In genomic region chr1:34223866-34224265, GRCm38 (mm10) we compare ENCODE assay signal across 25 mouse cellular contexts.
DNase-seq lines count a peak whose midpoint lies in the region; ATAC-seq and TF ChIP-seq lines count a peak whose summit lies in the region.
"Had no signal": no experiment of that assay in that cellular context is flagged by ENCODE, and none has a peak within 500 bp of the region (broad histone marks: within the 10 kb centered on the region; RNA-seq: fewer than 3 reads in every experiment).

No protein-coding gene starts in this region.

- no peak overlapping the region for H3K27ac ChIP-seq in liver, embryonic 16.5 days (ENCODE audit: low read length)
- H3K27ac ChIP-seq in liver, postnatal 0 days (ENCODE audit: low read depth) = no peak overlapping the region
- no peak overlapping the region for H3K27ac ChIP-seq in stomach, embryonic 15.5 days
- H3K27ac ChIP-seq: embryonic facial prominence, embryonic 10.5 days; embryonic facial prominence, embryonic 13.5 days; forebrain, embryonic 12.5 days; forebrain, embryonic 15.5 days; hindbrain, embryonic 10.5 days; hindbrain, embryonic 13.5 days had no signal

- DNase-seq in liver = no peak
- DNase-seq in liver, postnatal 0 days = peak; percentile 43
- no peak for DNase-seq in gastrocnemius, postnatal 14 days
- DNase-seq in gastrocnemius, adult 18-20 months (ENCODE audit: low spot score) = no peak
- DNase-seq: adrenal gland, adult 2 months; adrenal gland, postnatal 14 days; cerebellum, adult 11 months; cerebellum, adult 8-10 months; cerebellum, postnatal 10 days; cerebellum, postnatal 36 days; embryo, embryonic 11 days; gastrocnemius, postnatal 10 days; heart, adult 11 months had no signal

- 67% methylated on average over 11 of the region's 11 CpGs for WGBS in liver, embryonic 16.5 days (ENCODE audit: insufficient replicate concordance)
- WGBS in liver, postnatal 0 days (ENCODE audit: insufficient replicate concordance) = 64% methylated on average over 11 of the region's 11 CpGs
- WGBS in stomach, embryonic 15.5 days = 73% methylated on average over 11 of the region's 11 CpGs

- H3K9ac ChIP-seq in liver, embryonic 16.5 days (ENCODE audit: low read depth, low read length) = no peak overlapping the region
- no peak overlapping the region for H3K9ac ChIP-seq in liver, postnatal 0 days (replicated peaks)
- H3K9ac ChIP-seq in stomach, embryonic 15.5 days = no peak overlapping the region
- H3K9ac ChIP-seq: embryonic facial prominence, embryonic 13.5 days; forebrain, embryonic 12.5 days; forebrain, embryonic 15.5 days; hindbrain, embryonic 13.5 days had no signal

- no peak overlapping the region for H3K4me2 ChIP-seq in liver, embryonic 16.5 days (ENCODE audit: low read depth, low read length)
- no peak overlapping the region for H3K4me2 ChIP-seq in liver, postnatal 0 days (ENCODE audit: low read depth, low read length)
- H3K4me2 ChIP-seq in stomach, embryonic 15.5 days = no peak overlapping the region
- H3K4me2 ChIP-seq: embryonic facial prominence, embryonic 13.5 days; forebrain, embryonic 12.5 days; forebrain, embryonic 15.5 days; heart, embryonic 11.5 days; hindbrain, embryonic 13.5 days had no signal

- no peaks in the 10 kb centered on the region for H3K36me3 ChIP-seq in liver, embryonic 16.5 days (ENCODE audit: control insufficient read depth, insufficient read depth)
- peaks cover 9% of the 10 kb centered on the region for H3K36me3 ChIP-seq in liver, postnatal 0 days (replicated peaks; ENCODE audit: insufficient read depth, low read length)
- H3K36me3 ChIP-seq in stomach, embryonic 15.5 days = no peaks in the 10 kb centered on the region

- ATAC-seq in liver, embryonic 16.5 days (ENCODE audit: low read depth) = peak; percentile 77
- ATAC-seq in liver, postnatal 0 days = peak; percentile 97
- ATAC-seq in stomach, embryonic 15.5 days (ENCODE audit: insufficient read depth, low FRiP score, low read depth) = peak; percentile 76
- ATAC-seq: CD4-positive, CD25-positive, alpha-beta regulatory T cell, adult 4 months; forebrain, embryonic 15.5 days; hindbrain, embryonic 16.5 days had no signal

- no peak for TF ChIP-seq CTCF in liver, postnatal 0 days (IDR thresholded peaks at IDR 0.05; ENCODE audit: low read depth)

- no peaks in the 10 kb centered on the region for H3K27me3 ChIP-seq in liver, embryonic 16.5 days (ENCODE audit: control insufficient read depth, insufficient read depth, low read depth, low read length)
- H3K27me3 ChIP-seq in liver, postnatal 0 days (ENCODE audit: insufficient read depth, low read length) = no peaks in the 10 kb centered on the region
- H3K27me3 ChIP-seq in stomach, embryonic 15.5 days (replicated peaks) = no peaks in the 10 kb centered on the region
- H3K27me3 ChIP-seq: embryonic facial prominence, embryonic 13.5 days; forebrain, embryonic 12.5 days; forebrain, embryonic 15.5 days; hindbrain, embryonic 13.5 days had no signal

- no peaks in the 10 kb centered on the region for H3K9me3 ChIP-seq in liver, embryonic 16.5 days (replicated peaks; ENCODE audit: control insufficient read depth, low read length)
- H3K9me3 ChIP-seq in liver, postnatal 0 days (ENCODE audit: low read length) = no peaks in the 10 kb centered on the region
- no peaks in the 10 kb centered on the region for H3K9me3 ChIP-seq in stomach, embryonic 15.5 days
- H3K9me3 ChIP-seq: embryonic facial prominence, embryonic 10.5 days; embryonic facial prominence, embryonic 13.5 days; forebrain, embryonic 12.5 days; forebrain, embryonic 15.5 days; hindbrain, embryonic 10.5 days; hindbrain, embryonic 13.5 days had no signal

- TF ChIP-seq EP300 in liver, postnatal 0 days (IDR thresholded peaks at IDR 0.05; ENCODE audit: low read depth) = no peak

- intact Hi-C loops in gastrocnemius, postnatal 14 days (cut with DNase I; ENCODE audit: low total_unique reads) = no loop called here

- no peaks in the 10 kb centered on the region for H3K4me1 ChIP-seq in liver, embryonic 16.5 days (ENCODE audit: control insufficient read depth, low read depth, low read length)
- H3K4me1 ChIP-seq in liver, postnatal 0 days (ENCODE audit: insufficient read depth) = no peaks in the 10 kb centered on the region
- H3K4me1 ChIP-seq in stomach, embryonic 15.5 days = no peaks in the 10 kb centered on the region
- H3K4me1 ChIP-seq: embryonic facial prominence, embryonic 10.5 days; embryonic facial prominence, embryonic 13.5 days; forebrain, embryonic 12.5 days; forebrain, embryonic 15.5 days; hindbrain, embryonic 10.5 days; hindbrain, embryonic 13.5 days had no signal

- no peak overlapping the region for H3K4me3 ChIP-seq in liver, embryonic 16.5 days (ENCODE audit: low read depth, low read length)
- H3K4me3 ChIP-seq in liver, postnatal 0 days (ENCODE audit: low read depth, low read length) = no peak overlapping the region
- no peak overlapping the region for H3K4me3 ChIP-seq in stomach, embryonic 15.5 days (replicated peaks)
- H3K4me3 ChIP-seq: embryonic facial prominence, embryonic 10.5 days; embryonic facial prominence, embryonic 13.5 days; erythroblast, embryonic 14.5 days; forebrain, embryonic 12.5 days; forebrain, embryonic 15.5 days; hindbrain, embryonic 10.5 days; hindbrain, embryonic 13.5 days had no signal
